Mouse (Mus musculus): ENCODE results near the gene Olfr1443.
"Not testable (repeated sequence)": the region's sequence is repeated elsewhere in the genome, so short reads cannot be mapped to it uniquely, and the experiment has no call there.

Gene Olfr1443

DNA sequence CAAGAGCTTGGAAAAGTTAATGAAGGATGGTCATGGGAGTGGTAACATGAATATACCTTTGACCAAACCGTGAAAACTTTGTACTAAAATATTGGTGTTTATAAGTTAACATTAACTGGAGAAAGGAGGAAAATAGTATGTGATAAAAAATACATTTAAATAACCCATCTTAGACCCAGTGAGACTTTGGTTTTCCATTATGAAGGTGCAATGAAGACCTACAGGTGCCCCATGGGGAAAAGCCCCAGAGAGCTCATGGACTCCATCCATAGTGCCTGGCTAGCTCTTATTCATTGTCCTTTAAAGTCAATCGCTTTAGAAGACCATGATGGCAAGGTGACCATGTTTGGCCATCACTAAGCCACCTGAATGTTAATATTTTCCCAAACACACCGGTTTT, at the start of gene Olfr1443:
Gene Olfr1443, plus strand, starts transcription at position 301 of the 400 bp plus-strand sequence.
- DNase-seq, result no peak

DNA sequence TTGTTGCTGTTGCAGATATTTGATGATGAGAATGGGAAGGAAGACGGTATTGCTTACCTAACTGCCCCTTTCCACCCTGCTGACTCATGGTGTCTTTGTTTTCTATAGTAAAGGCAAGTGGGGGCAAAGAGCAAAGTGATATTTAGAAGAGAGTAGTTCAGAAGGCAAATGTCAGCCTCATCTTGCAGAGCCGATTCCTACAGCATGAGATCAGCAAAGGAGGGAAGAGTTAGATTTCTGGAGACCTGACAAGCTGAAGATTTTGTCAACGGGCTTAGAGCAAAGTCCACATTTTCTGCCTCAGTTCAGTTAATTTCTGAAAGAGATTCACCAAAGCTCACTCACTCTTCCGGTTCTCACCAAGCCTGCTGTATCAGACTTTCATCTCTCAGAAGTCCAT, 44.7 kb upstream of the Olfr1443 start, which contains the start of gene Glyat:
Gene Glyat, plus strand, starts transcription at position 133 of the 400 bp plus-strand sequence.
- DNase-seq, result no peak

DNA sequence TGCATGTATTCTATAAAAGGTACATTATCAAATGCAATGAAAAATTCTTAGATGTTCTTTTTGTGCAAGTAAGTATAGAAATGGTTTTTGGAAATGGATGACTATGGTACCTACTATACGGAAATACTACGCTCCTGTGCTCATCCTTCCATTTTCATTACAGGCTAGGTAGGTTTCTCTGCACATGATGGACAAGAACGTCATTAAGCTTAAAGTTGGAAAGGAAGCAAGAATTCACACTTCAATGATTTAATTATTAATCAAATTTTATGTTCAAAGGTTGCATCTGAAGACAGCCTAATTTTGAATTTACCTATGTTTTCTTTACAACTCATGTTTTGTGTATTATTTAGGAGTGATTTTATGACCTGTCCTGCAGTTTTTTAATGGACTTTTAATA, 43.7 kb upstream of the Olfr1443 start:
- no peak for DNase-seq

DNA sequence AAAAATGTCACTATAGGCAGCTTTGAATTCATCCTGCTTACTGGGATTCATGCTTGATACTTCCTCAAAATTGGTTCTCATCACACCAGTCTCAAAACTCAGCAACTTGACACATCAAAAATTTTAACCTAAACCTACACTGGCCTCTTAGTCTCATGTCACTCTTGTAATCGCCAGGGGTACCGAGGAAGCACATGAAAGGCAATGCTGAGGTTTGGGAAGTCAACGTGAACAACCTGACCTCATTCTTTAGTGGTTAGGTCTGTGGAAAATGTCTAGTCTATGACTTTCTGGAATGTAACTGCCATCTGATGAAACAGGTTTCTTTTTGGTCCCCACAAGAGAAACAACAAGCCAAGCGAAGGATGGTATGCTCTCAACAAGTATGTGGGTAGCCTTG, 42.9 kb upstream of the Olfr1443 start:
- no peak for DNase-seq

DNA sequence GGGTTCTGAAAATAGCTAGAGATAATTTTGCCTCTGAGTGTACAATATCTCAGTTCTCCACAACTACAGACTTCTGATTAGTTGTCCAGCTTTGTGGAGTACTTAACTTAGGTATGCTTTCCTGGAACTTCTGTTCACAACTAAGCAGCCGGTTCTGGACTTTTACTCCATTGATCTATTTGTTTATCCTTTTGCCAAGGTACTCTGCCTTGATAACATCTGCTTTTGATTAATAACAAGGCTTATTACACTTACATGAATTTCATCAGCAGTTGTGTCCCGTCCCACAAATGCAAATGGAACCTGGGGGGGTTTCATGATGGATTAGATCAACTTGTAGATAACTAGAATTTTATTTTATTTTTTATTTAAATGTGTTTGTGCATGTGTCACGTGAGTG, 41.0 kb upstream of the Olfr1443 start:
- DNase-seq, result no peak

DNA sequence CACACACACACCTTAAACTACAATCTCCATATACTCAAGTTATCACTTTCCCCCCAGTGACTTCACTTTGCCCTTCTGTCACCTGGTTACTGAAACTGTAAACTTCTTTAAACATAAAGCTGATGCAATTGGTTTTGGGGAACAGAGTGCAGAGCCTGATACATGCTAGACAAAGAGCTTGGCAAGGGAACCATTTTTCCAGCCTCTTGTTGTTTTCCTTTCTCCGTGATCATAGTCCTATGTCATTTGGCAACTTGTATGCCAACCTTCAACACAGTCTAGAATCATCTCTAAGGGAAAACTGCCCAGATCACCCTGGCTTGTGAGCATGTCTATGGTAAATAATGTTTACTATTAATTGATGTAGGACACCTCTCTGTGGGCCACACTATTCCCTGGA, 39.9 kb upstream of the Olfr1443 start:
- DNase-seq, result no peak

DNA sequence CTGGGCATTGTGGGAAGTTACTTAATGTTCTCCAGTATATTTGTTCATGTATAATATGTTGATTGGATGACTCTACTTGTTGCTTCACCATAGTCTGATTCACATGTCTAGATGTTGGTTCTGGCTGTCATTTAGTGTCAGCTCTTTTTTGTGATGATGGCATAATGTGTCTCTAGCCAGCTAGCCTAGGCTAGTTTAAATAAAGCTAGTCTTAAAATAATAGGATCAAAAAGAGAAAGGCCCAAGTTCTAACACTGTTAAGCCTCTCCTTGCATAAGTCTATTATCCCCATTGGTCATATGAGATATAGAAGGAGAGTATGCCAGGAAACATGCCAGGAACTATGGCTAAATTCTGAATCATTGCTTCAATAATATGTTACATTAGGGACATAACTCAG, 28.4 kb upstream of the Olfr1443 start:
- DNase-seq, result no peak

DNA sequence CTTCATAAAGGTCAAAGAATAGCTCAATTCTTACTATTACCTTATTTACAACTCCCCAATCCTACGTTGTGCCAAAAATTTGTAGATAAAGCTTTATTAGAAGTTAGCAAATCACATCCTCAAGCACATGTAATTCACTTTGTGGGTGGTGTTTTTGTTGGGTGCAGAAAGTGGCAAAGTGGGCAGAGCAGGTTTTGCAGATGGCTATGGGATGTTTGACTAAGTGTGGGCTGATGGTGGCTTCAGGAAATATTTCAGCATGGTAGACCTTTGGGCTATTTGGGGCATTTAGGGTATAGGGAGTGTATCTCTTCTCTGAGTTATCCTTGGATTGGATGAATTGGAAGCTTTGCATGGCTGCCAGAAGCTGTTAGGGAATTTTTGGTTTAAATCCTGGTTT, 11.8 kb upstream of the Olfr1443 start:
- DNase-seq, result no peak

DNA sequence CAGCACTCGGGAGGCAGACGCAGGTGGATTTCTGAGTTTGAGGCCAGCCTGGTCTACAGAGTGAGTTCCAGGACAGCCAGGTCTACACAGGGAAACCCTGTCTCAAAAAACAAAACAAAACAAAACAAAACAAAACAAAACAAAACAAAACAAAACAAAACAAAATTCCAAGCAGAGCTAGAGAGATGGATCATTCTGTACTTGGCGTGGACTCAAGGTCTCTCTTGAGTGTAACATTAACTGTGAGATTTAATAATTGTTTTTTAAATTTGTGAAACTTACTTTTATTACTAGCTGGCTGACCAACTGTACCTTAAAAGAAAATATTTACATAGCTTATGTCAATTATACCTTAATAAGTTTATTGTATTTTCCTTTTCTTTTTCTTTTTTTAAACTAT, 9.3 kb upstream of the Olfr1443 start:
- DNase-seq, result not testable (repeated sequence)

DNA sequence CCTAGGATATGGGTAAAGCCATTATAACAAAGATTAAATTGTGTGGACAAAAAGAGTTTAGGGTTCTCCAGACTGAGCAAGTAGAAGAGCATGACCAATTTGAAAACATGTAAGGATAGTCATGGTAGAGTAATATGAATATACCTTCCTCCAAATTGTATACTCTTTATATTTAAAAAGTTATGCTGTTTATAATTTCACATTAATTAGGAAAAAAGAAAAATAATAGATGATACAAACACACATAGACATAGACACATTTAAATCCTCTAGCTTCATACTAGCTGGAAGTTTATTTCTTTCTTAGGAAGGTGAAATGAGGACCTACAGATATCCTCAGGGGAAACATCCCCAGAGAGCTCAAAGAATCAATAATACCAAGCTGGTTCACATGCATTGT, 7.8 kb upstream of the Olfr1443 start, which contains the start of gene Olfr1442:
Gene Olfr1442, plus strand, starts transcription at position 301 of the 400 bp plus-strand sequence.
- DNase-seq, result no peak

DNA sequence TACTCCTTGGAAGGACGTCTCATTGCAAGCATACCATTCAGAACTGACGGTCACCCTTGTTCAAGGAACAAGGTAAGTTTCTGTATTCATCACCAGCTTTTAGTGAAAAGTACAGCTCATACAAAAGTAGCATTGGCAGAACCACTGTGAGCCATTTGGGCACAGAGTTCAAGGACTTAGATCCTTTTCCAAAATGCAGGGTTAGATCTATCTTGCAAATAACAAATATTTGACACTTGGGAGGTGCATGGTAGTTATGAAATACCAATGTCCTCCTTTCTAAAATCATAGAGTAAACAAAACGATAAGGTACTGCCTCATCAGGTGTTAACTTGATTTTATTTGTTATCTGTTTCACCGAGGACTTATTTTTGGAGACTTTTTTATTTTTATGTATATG, 6.9 kb upstream of the Olfr1443 start:
- DNase-seq, result no peak

DNA sequence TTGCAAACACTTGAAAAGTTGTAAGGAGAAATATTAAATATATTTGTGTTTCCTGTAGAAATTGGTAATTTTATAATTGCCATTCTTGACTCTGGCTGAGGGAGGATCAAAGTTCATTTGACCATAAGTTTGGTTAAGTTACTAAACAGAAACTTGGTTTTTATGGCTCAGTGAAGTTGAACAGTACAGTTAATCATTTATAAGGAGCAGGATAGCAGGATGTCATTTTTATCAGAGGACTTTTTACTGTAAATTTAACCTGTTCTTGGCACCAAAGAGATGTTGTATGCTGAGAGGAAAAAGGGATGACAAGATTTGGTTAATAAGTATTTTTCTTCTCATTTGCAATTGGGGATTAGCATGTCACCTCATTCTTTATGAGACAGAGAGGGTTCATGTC, 6.7 kb downstream of the Olfr1443 start:
- DNase-seq, result no peak

DNA sequence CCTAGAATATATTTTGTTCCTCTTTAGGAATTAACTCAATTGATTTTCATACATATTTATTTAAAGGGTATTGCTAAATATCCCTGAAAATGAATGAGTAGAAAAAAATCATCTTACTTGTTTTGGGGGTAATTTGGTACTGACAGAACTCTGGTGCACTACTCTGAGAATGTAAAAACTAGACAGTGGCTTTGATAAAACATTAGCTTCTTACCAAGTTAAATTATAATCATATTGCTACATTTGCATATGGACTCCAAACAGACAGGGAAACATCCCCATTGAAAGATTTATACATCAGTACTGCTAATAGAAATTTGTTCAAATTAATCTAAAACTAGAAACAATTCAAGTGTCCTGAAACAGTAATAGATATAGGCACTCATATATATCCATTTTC, 7.3 kb downstream of the Olfr1443 start:
- DNase-seq, result no peak

DNA sequence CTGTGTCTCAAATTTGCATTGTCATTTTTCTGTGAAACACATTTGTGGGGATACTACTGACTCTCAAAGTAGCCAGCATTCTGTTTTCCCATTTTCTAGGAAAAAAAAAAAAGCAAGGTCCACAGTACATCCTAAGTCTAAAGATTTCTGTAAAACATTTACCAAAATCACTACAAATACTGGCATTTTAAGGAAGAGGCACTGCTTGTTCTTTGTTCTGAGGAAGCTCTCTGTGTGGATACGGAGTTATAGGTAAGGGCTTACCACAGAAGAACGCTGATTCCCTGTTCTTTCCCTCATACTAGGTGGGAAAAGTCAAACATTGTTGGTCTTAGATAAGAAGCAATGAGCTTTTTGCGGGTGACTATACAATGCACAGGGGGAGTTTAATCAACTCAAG, 17.7 kb downstream of the Olfr1443 start, which contains the start of gene Keg1:
Gene Keg1, plus strand, starts transcription at position 197 of the 400 bp plus-strand sequence.
- DNase-seq, result no peak

DNA sequence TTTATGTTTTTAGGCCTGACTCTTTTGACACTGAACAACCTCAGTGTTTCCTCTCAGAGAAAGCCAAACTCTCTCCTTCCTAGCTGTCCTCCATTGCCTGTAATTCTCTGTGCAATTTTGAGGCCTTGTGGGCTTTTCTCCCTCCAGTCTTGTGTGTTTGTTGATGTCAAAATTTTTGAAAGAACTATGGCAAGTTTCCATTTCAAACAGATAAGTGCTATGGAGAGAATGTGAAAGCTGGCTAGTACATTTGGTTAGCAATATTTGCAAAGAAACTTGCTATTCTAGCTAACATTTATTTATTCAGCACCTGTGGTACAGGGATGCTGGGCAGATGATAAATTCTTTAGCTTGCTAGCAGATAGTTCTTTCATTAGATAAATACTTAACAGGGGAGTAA, 18.3 kb downstream of the Olfr1443 start:
- no peak for DNase-seq

DNA sequence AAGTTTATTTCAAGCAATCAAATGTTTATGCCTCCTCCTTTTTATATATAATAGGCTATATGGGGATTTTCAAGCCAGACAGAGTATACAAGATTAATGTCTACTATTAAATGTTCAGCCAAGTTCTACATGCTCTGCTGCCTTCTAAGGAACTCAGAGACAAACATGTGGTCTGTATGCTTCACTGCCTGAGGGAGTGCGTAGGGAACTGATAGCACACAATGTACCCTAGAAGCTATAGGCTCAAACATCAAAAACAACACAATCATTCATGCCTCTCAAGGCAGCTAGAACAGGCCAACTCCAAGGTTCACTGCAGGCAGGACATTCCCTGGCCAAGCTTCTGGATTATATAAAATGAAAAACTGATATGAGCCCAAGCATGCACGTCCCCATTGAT, 30.5 kb downstream of the Olfr1443 start:
- no peak for DNase-seq

DNA sequence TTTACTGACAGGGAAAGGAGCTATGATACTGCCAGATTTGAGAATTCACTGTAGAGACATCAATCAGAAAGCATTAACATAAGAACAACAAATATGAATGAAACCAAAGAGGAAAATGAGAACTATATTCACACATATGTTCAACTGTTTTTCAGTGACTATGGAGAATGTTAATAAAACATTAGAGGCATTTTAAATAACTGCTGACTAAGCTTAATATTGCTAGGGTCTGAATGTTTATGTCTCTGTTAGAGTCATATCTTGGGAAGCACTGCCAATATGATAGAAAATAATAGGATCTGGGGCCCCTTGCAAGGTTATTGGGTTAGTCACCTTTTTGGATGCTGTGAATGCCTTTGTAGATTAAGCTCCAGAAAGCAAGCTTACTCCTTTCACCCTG, 31.1 kb downstream of the Olfr1443 start:
- DNase-seq, result no peak

DNA sequence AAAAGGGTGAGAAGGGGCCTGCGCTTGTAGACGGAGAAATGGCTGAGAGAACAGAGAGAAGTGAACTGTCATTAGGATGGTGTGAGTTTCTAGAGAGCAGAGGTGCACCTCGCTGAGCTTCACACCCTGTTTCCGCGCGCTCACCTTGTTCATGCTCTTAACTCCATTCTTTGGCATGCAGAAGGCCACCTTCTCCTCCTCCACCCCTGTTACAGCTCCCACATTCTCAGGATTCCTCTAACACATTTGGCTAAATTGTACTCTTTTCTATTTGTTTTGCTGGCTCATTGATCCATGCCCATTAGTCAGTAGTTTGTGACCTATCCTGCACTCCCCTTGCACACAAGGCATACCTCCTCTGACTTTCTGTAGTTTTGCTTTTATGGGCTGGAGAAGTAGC, 41.3 kb downstream of the Olfr1443 start:
- no peak for DNase-seq

DNA sequence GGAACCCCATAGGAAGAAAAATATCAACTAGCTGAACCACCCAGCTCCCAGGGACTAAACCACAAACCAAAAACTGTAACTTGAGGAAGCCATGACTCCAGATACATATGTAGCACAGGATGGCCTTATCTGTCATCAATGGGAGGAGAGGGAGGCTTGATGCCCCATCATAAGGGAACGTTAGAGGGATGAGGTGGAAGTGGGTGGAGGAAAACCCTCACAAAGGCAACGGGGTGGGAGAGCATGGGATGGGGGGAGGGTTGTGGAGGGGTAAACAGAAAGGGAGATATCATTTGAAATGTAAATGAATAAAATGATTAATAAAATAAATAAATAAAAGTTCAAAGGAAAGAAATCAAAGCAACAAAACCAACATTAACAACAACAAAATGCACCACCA, 42.6 kb downstream of the Olfr1443 start:
- DNase-seq, result no peak

DNA sequence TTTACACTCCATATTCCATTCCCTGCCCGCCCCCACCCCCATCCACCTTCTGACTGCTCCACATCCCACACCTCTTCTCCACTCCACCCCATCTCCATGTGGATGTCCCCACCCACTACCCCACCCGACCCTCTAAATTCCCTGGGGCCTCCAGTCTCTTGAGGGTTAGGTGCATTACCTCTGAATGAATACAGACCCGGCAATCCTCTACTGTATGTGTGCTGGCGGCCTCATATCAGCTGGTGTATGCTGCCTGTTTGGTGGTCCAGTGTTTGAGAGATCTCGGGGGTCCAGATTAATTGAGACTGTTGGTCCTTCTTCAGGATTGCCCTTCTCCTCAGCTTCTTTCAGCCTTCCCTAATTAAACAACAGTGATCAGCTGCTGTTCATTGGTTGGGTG, 43.0 kb downstream of the Olfr1443 start:
- DNase-seq, result not testable (repeated sequence)

DNA sequence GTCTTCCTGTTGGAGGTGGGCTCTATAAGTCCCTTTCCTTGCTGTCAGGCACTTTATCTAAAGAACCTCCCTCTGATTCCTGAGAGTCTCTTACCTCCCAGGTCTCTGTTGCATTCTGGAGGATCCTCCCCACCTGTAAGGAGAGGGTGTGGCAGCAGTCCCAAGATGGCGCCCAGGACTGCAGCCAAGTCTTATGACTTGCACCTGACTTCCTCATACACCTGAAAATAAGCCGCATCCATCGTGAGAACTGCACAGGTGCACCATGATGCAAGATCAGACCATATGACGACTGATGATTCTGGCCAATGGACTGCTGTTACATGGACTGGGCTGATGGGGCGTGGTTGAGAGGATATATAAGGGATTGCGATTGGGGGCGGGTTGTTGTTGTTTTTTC, 43.7 kb downstream of the Olfr1443 start:
- DNase-seq, result not testable (repeated sequence)

DNA sequence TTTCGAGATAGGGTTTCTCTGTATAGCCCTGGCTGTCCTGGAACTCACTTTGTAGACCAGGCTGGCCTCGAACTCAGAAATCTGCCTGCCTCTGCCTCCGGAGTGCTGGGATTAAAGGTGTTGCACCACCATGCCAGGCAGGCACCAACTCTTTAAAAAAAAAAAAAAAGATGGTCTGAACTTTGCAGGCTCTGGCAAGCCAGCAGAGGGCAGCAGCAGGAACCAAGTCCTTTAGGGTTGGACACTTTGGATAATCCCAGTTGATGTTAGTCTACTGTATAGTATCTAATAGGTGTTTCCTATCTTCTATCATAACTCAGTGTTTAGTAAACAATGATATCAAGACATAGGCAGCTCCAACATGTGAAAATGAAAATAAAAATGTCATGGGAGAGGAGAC, 44.4 kb downstream of the Olfr1443 start:
- DNase-seq, result peak; percentile 55

DNA sequence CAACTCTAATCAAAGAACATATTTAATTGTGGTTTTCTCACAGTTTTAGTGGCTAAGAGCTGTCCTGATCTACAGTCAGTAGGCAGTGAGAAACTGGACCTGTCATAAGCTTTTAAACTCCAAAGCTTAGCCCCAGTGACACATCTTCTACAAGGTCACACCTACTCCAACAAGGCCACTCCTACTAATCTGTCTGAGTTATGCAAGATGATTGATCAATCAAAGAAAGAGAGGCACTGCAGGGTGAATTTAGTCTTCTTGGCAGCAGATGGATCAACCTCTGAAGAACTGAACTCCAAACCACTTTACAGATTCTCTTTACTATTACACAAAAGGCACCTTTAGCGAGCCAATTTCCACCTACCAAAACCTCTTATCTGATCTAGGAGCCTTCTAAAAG, 47.9 kb downstream of the Olfr1443 start:
- DNase-seq, result no peak

DNA sequence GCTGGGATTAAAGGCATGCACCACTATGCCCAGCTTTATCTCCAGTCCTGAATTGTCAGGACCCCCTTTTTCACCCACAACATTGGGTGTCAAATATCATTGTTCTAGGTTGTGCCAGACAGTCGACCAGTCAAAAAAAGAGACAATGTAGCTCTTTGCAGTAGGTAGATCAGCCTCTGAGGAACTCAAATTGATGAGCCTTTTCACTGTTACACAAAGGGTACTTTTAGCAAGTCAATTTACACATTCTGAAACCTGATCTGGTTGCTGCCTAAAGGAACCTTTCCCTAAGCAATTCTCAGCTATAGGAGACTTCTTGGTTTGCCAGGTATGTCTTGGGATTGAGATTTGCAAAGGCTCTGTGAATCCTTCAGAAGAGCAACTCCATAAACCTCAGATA, 53.1 kb downstream of the Olfr1443 start:
- DNase-seq, result no peak

DNA sequence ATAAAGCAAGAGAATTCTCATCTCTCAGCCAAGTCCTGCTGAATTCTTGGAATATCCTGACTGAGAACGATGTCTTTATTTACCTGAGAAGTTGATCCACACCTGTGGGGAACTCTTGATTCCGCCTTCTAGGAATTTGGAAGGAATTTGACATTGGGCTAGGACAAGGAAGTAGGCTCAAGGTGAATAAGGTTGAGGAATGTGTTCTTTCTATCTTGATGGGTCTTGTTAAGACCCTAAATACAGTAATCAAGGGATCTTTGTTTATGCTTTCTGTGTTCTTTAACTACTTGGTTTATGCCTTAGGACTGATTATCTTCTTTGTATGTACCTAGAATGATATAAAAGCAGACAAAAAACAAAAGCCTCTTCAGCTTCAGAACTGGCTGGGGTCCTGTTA, 54.0 kb downstream of the Olfr1443 start:
- DNase-seq, result no peak
